Mouse (Mus musculus): Measurements from ENCODE around the gene Abcc5. TPM values are rescaled to one million over a fixed set of nuclear protein-coding genes. Genes with fewer than 3 reads are reported as not detected.

Abcc5 gene
- polyA plus RNA-seq, 1 experiment = 55.4 TPM

- Histone ChIP-seq H3K4me3 (ENCODE audit: extremely low read depth, insufficient read depth, insufficient read length) (no peak overlapping the region), H3K27ac (ENCODE audit: insufficient read depth, low read length) (no peak overlapping the region), H3K27me3 (ENCODE audit: control insufficient read depth, insufficient read depth, low read length) (no peaks in the 10 kb centered on the region), H3K36me3 (ENCODE audit: control insufficient read depth, insufficient read depth, low read length) (peaks cover 3% of the 10 kb centered on the region), H3K4me1 (ENCODE audit: control insufficient read depth, insufficient read depth, insufficient read length) (no peaks in the 10 kb centered on the region)
- no peak for DNase-seq (ENCODE audit: low read depth in 1 of 2, low spot score in 2 of 2)
- no peak for TF ChIP-seq CTCF (IDR thresholded peaks at IDR 0.05; ENCODE audit: extremely low read depth, insufficient read depth, insufficient read length, insufficient replicate concordance)
- TF ChIP-seq POLR2A (IDR thresholded peaks at IDR 0.05; ENCODE audit: low read depth, low read length) = no peak
- WGBS = 90% methylated on average over 3 of the region's 3 CpGs
Measured at GRCm38 (mm10) chr16:20338616-20339015, 87.6 kb downstream of the Abcc5 start.

GRCm38 (mm10) chr16:20334918-20335317 lies 91.3 kb downstream of the Abcc5 start:
- WGBS = 96% methylated on average over 8 of the region's 8 CpGs
- no peak for TF ChIP-seq CTCF (IDR thresholded peaks at IDR 0.05; ENCODE audit: extremely low read depth, insufficient read depth, insufficient read length, insufficient replicate concordance)
- no peak for TF ChIP-seq POLR2A (IDR thresholded peaks at IDR 0.05; ENCODE audit: low read depth, low read length)
- DNase-seq (ENCODE audit: low read depth in 1 of 2, low spot score in 2 of 2) = no peak
- Histone ChIP-seq H3K27me3 (ENCODE audit: control insufficient read depth, insufficient read depth, low read length) (no peaks in the 10 kb centered on the region), H3K27ac (ENCODE audit: insufficient read depth, low read length) (no peak overlapping the region), H3K4me3 (ENCODE audit: extremely low read depth, insufficient read depth, insufficient read length) (no peak overlapping the region), H3K4me1 (ENCODE audit: control insufficient read depth, insufficient read depth, insufficient read length) (no peaks in the 10 kb centered on the region), H3K36me3 (ENCODE audit: control insufficient read depth, insufficient read depth, low read length) (peaks cover 4% of the 10 kb centered on the region)

- Histone ChIP-seq H3K4me3 (ENCODE audit: extremely low read depth, insufficient read depth, insufficient read length) (no peak overlapping the region), H3K4me1 (ENCODE audit: control insufficient read depth, insufficient read depth, insufficient read length) (0 out of 2 replicates have a peak, but pooled peaks cover 2% of the 10 kb centered on the region), H3K36me3 (ENCODE audit: control insufficient read depth, insufficient read depth, low read length) (0 out of 2 replicates have a peak, but pooled peaks cover 1% of the 10 kb centered on the region), H3K27me3 (ENCODE audit: control insufficient read depth, insufficient read depth, low read length) (no peaks in the 10 kb centered on the region), H3K27ac (ENCODE audit: insufficient read depth, low read length) (no peak overlapping the region)
- no peak for DNase-seq (ENCODE audit: low read depth in 1 of 2, low spot score in 2 of 2)
- TF ChIP-seq CTCF (IDR thresholded peaks at IDR 0.05; ENCODE audit: extremely low read depth, insufficient read depth, insufficient read length, insufficient replicate concordance) (no peak), POLR2A (IDR thresholded peaks at IDR 0.05; ENCODE audit: low read depth, low read length) (no peak)
- WGBS = 87% methylated on average over 5 of the region's 5 CpGs
Measured at GRCm38 (mm10) chr16:20328306-20328705, 97.9 kb downstream of the Abcc5 start.

GRCm38 (mm10) chr16:20325286-20325685 lies 100.9 kb downstream of the Abcc5 start, which contains the start of gene Cyp2ab1:
Cyp2ab1 (minus strand) TSS chr16:20325404.
- no peak for DNase-seq (ENCODE audit: low read depth in 1 of 2, low spot score in 2 of 2)
- no peaks in the 10 kb centered on the region for H3K36me3 ChIP-seq (ENCODE audit: control insufficient read depth, insufficient read depth, low read length)
- H3K27me3 ChIP-seq (ENCODE audit: control insufficient read depth, insufficient read depth, low read length) = no peaks in the 10 kb centered on the region
- TF ChIP-seq POLR2A (IDR thresholded peaks at IDR 0.05; ENCODE audit: low read depth, low read length) (no peak), CTCF (IDR thresholded peaks at IDR 0.05; ENCODE audit: extremely low read depth, insufficient read depth, insufficient read length, insufficient replicate concordance) (no peak)
- 0 out of 2 replicates have a peak within 1 kb of the TSS, but pooled peaks have one; percentile 10 for H3K27ac ChIP-seq (ENCODE audit: insufficient read depth, low read length)
- H3K4me1 ChIP-seq (ENCODE audit: control insufficient read depth, insufficient read depth, insufficient read length) = 0 out of 2 replicates have a peak, but pooled peaks cover 2% of the 10 kb centered on the region
- no peak within 1 kb of the TSS for H3K4me3 ChIP-seq (ENCODE audit: extremely low read depth, insufficient read depth, insufficient read length)
- 48% methylated on average over 5 of the region's 5 CpGs for WGBS

DNA sequence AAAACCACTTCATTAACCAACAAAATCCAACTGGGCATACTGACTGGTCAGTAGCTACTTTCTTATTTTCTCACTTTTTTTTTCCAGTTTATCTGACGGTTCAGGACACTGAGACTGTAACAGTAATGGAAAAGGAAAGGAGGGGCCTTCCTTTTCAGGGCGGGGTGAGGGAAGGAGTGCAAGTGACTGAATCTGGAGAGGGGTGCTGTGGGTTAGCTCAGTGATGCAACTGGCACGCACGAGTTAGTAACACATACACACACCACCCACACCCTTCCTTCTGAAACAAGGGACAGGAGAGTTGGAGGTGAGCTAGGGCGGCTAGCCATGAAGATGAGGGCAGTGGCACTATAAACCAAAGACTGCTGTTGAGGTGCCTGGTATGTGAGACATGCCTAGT lies 102.3 kb downstream of the Abcc5 start:
- TF ChIP-seq CTCF (IDR thresholded peaks at IDR 0.05; ENCODE audit: extremely low read depth, insufficient read depth, insufficient read length, insufficient replicate concordance) (no peak), POLR2A (IDR thresholded peaks at IDR 0.05; ENCODE audit: low read depth, low read length) (no peak)
- 0 out of 2 replicates have a peak, but pooled peaks cover 2% of the 10 kb centered on the region for H3K4me1 ChIP-seq (ENCODE audit: control insufficient read depth, insufficient read depth, insufficient read length)
- DNase-seq (ENCODE audit: low read depth in 1 of 2, low spot score in 2 of 2) = no peak
- H3K4me3 ChIP-seq (ENCODE audit: extremely low read depth, insufficient read depth, insufficient read length) = no peak overlapping the region
- H3K27me3 ChIP-seq (ENCODE audit: control insufficient read depth, insufficient read depth, low read length) = no peaks in the 10 kb centered on the region
- H3K36me3 ChIP-seq (ENCODE audit: control insufficient read depth, insufficient read depth, low read length) = no peaks in the 10 kb centered on the region
- H3K27ac ChIP-seq (ENCODE audit: insufficient read depth, low read length) = no peak overlapping the region
- WGBS = 69% methylated on average over 5 of the region's 5 CpGs

GRCm38 (mm10) chr16:20322274-20322673 lies 103.9 kb downstream of the Abcc5 start:
- Histone ChIP-seq H3K27ac (ENCODE audit: insufficient read depth, low read length) (no peak overlapping the region), H3K4me3 (ENCODE audit: extremely low read depth, insufficient read depth, insufficient read length) (no peak overlapping the region), H3K27me3 (ENCODE audit: control insufficient read depth, insufficient read depth, low read length) (no peaks in the 10 kb centered on the region), H3K4me1 (ENCODE audit: control insufficient read depth, insufficient read depth, insufficient read length) (0 out of 2 replicates have a peak, but pooled peaks cover 2% of the 10 kb centered on the region), H3K36me3 (ENCODE audit: control insufficient read depth, insufficient read depth, low read length) (no peaks in the 10 kb centered on the region)
- no peak for DNase-seq (ENCODE audit: low read depth in 1 of 2, low spot score in 2 of 2)
- TF ChIP-seq POLR2A (IDR thresholded peaks at IDR 0.05; ENCODE audit: low read depth, low read length) = no peak
- TF ChIP-seq CTCF (IDR thresholded peaks at IDR 0.05; ENCODE audit: extremely low read depth, insufficient read depth, insufficient read length, insufficient replicate concordance) = no peak
- 88% methylated on average over 4 of the region's 4 CpGs for WGBS

- WGBS = 74% methylated on average over 6 of the region's 6 CpGs
- Histone ChIP-seq H3K4me3 (ENCODE audit: extremely low read depth, insufficient read depth, insufficient read length) (no peak overlapping the region), H3K36me3 (ENCODE audit: control insufficient read depth, insufficient read depth, low read length) (no peaks in the 10 kb centered on the region), H3K27ac (ENCODE audit: insufficient read depth, low read length) (no peak overlapping the region), H3K4me1 (ENCODE audit: control insufficient read depth, insufficient read depth, insufficient read length) (no peaks in the 10 kb centered on the region), H3K27me3 (ENCODE audit: control insufficient read depth, insufficient read depth, low read length) (no peaks in the 10 kb centered on the region)
- TF ChIP-seq CTCF (IDR thresholded peaks at IDR 0.05; ENCODE audit: extremely low read depth, insufficient read depth, insufficient read length, insufficient replicate concordance) = no peak
- TF ChIP-seq POLR2A (IDR thresholded peaks at IDR 0.05; ENCODE audit: low read depth, low read length) = no peak
- no peak for DNase-seq (ENCODE audit: low read depth in 1 of 2, low spot score in 2 of 2)
Measured at GRCm38 (mm10) chr16:20316770-20317169, 109.4 kb downstream of the Abcc5 start.
